Mouse (Mus musculus): ENCODE data around the gene Inpp5a. TPM values are rescaled to one million over a fixed set of nuclear protein-coding genes. Genes with fewer than 3 reads are reported as not detected.

Gene Inpp5a
- total and polyA plus RNA-seq, 2 experiments from 2014 or later, result 15.1 to 21.2 TPM

GRCm38 (mm10) chr7:139583094-139583737 lies 194.3 kb downstream of the Inpp5a start:
- Histone ChIP-seq H3K27me3 (ENCODE audit: insufficient read depth, low read length) (peaks cover 88% of the 10 kb centered on the region), H3K4me3 (ENCODE audit: low read depth, low read length) (no peak overlapping the region), H3K4me1 (ENCODE audit: insufficient read depth, low read length) (no peaks in the 10 kb centered on the region; the same call in 1 of the 2 replicates), H3K9me3 (ENCODE audit: low read length) (no peaks in the 10 kb centered on the region), H3K27ac (ENCODE audit: low read depth, low read length) (no peak overlapping the region), H3K4me2 (ENCODE audit: low read depth, low read length, poor library complexity, severe bottlenecking) (no peak overlapping the region), H3K36me3 (ENCODE audit: insufficient read depth, low read length) (peaks cover 3% of the 10 kb centered on the region; the same call in 1 of the 2 replicates), H3K9ac (replicated peaks; ENCODE audit: low read length, poor library complexity, severe bottlenecking) (no peak overlapping the region)
- DNase-seq (ENCODE audit: low spot score) (no peak), ATAC-seq (ENCODE audit: low FRiP score) (no peak)
- no peak for TF ChIP-seq CTCF (IDR thresholded peaks at IDR 0.05)
- WGBS, result 13% methylated on average over 17 of the region's 17 CpGs

- no peak overlapping the region for H3K9ac ChIP-seq (replicated peaks; ENCODE audit: low read length, poor library complexity, severe bottlenecking)
- TF ChIP-seq CTCF (IDR thresholded peaks at IDR 0.05), result no peak
- no peaks in the 10 kb centered on the region for H3K36me3 ChIP-seq (ENCODE audit: insufficient read depth, low read length)
- H3K27me3 ChIP-seq (ENCODE audit: insufficient read depth, low read length), result peaks cover 83% of the 10 kb centered on the region
- no peak for ATAC-seq (ENCODE audit: low FRiP score)
- H3K27ac ChIP-seq (ENCODE audit: low read depth, low read length), result no peak overlapping the region
- H3K4me2 ChIP-seq (ENCODE audit: low read depth, low read length, poor library complexity, severe bottlenecking), result peak overlapping the region; percentile 9; the same call in 1 of the 2 replicates
- no peak overlapping the region for H3K4me3 ChIP-seq (ENCODE audit: low read depth, low read length)
- no peak for DNase-seq (ENCODE audit: low spot score)
- WGBS, result 2% methylated on average over 53 of the region's 53 CpGs
- no peaks in the 10 kb centered on the region for H3K9me3 ChIP-seq (ENCODE audit: low read length)
- H3K4me1 ChIP-seq (ENCODE audit: insufficient read depth, low read length), result no peaks in the 10 kb centered on the region; the same call in 1 of the 2 replicates
Measured at GRCm38 (mm10) chr7:139584221-139585175, 195.6 kb downstream of the Inpp5a start.

GRCm38 (mm10) chr7:139585183-139585821 lies 196.4 kb downstream of the Inpp5a start:
- Histone ChIP-seq H3K27ac (ENCODE audit: low read depth, low read length) (no peak overlapping the region), H3K4me2 (ENCODE audit: low read depth, low read length, poor library complexity, severe bottlenecking) (no peak overlapping the region), H3K9ac (replicated peaks; ENCODE audit: low read length, poor library complexity, severe bottlenecking) (no peak overlapping the region), H3K9me3 (ENCODE audit: low read length) (no peaks in the 10 kb centered on the region), H3K4me3 (ENCODE audit: low read depth, low read length) (no peak overlapping the region), H3K4me1 (ENCODE audit: insufficient read depth, low read length) (no peaks in the 10 kb centered on the region; the same call in 1 of the 2 replicates), H3K27me3 (ENCODE audit: insufficient read depth, low read length) (peaks cover 81% of the 10 kb centered on the region), H3K36me3 (ENCODE audit: insufficient read depth, low read length) (no peaks in the 10 kb centered on the region)
- TF ChIP-seq CTCF (IDR thresholded peaks at IDR 0.05), result peak; percentile 58
- no peak for ATAC-seq (ENCODE audit: low FRiP score)
- 3% methylated on average over 29 of the region's 29 CpGs for WGBS
- DNase-seq (ENCODE audit: low spot score), result no peak

- no peaks in the 10 kb centered on the region; the same call in 1 of the 2 replicates for H3K4me1 ChIP-seq (ENCODE audit: insufficient read depth, low read length)
- WGBS, result 25% methylated on average over 7 of the region's 7 CpGs
- H3K4me3 ChIP-seq (ENCODE audit: low read depth, low read length), result no peak overlapping the region
- H3K36me3 ChIP-seq (ENCODE audit: insufficient read depth, low read length), result no peaks in the 10 kb centered on the region
- no peak for DNase-seq (ENCODE audit: low spot score)
- peaks cover 59% of the 10 kb centered on the region for H3K27me3 ChIP-seq (ENCODE audit: insufficient read depth, low read length)
- H3K4me2 ChIP-seq (ENCODE audit: low read depth, low read length, poor library complexity, severe bottlenecking), result no peak overlapping the region
- no peaks in the 10 kb centered on the region for H3K9me3 ChIP-seq (ENCODE audit: low read length)
- no peak overlapping the region for H3K9ac ChIP-seq (replicated peaks; ENCODE audit: low read length, poor library complexity, severe bottlenecking)
- ATAC-seq (ENCODE audit: low FRiP score), result no peak
- TF ChIP-seq CTCF (IDR thresholded peaks at IDR 0.05), result no peak
- H3K27ac ChIP-seq (ENCODE audit: low read depth, low read length), result no peak overlapping the region
Measured at GRCm38 (mm10) chr7:139587919-139588318, 199.0 kb downstream of the Inpp5a start.

GRCm38 (mm10) chr7:139590302-139590701 lies 201.4 kb downstream of the Inpp5a start:
- ATAC-seq (ENCODE audit: low FRiP score) (no peak), DNase-seq (ENCODE audit: low spot score) (peak; percentile 42)
- Histone ChIP-seq H3K9ac (replicated peaks; ENCODE audit: low read length, poor library complexity, severe bottlenecking) (no peak overlapping the region), H3K4me1 (ENCODE audit: insufficient read depth, low read length) (no peaks in the 10 kb centered on the region; the same call in 1 of the 2 replicates), H3K27me3 (ENCODE audit: insufficient read depth, low read length) (peaks cover 42% of the 10 kb centered on the region), H3K4me2 (ENCODE audit: low read depth, low read length, poor library complexity, severe bottlenecking) (no peak overlapping the region), H3K4me3 (ENCODE audit: low read depth, low read length) (no peak overlapping the region), H3K36me3 (ENCODE audit: insufficient read depth, low read length) (no peaks in the 10 kb centered on the region), H3K9me3 (ENCODE audit: low read length) (no peaks in the 10 kb centered on the region), H3K27ac (ENCODE audit: low read depth, low read length) (no peak overlapping the region)
- peak; percentile 76 for TF ChIP-seq CTCF (IDR thresholded peaks at IDR 0.05)
- WGBS, result 35% methylated on average over 3 of the region's 3 CpGs
